Mouse (Mus musculus): ENCODE measurements around the gene Pip4k2a.

DNA sequence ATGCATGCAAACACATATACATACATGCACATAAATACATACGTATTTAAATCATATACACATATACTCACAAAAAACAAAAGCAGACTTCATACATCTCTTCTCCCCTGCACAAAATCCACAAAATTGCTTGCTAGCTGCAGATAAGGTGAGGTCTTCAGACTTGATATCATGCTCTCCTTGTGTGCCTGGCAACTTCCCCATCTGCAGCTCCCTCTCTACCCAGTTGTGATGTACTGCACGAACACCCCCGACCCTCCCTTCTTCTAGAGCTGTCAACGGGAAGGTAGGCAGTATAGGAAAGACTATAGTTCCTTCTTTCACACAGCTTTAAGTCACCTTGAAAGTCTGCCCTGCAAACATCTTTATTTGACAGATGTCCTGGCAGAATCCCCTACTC is 96.8 kb downstream of the Pip4k2a start:
- TF ChIP-seq CTCF (IDR thresholded peaks at IDR 0.05; ENCODE audit: low read depth), result no peak
- no peak for TF ChIP-seq EP300 (IDR thresholded peaks at IDR 0.05; ENCODE audit: low read depth)

Data from liver, embryonic 14.5 days (tissue).